ENCODE assay signal across 8 mouse cellular contexts in the genomic region with DNA sequence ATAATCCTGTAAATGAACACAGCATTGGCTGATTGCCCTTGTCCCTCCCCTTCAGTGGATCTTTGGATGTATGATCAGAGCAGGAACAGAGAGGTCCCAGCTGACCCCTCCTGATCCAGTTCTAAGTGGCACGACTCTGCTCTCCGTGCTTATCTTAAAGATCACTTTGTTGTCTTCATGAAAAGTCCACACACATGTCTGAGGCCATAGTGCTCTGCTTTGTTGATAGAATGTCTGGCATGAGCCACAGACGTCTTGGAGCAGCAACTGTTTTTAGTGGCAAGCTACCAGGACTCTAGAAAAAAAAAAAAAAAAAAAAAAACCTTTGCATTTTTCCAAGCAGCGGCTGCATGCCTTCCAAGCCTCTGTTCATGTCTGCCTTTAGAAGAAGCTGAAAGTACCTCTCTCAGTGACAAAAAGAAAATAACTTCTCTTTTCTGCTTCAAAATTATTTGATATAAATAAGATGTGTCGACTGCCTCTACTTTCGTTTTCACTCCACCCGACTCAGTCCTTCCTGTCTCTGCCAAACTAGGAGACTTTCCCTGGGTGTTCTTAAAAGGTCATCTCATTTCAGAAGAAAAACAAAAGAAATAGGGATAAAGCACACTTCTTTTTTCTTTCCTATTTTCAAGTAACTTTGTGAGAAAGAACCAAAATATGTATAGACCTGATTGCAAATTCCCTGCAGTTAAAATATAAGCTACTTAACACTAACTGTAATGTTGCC.
DNase-seq lines count a peak whose midpoint lies in the region; ATAC-seq and TF ChIP-seq lines count a peak whose summit lies in the region.

No protein-coding gene starts in this region.

- H3K36me3 ChIP-seq in embryonic facial prominence, embryonic 12.5 days = no peaks in the 10 kb centered on the region
- no peaks in the 10 kb centered on the region for H3K36me3 ChIP-seq in embryonic facial prominence, embryonic 10.5 days (replicated peaks)
- no peaks in the 10 kb centered on the region for H3K36me3 ChIP-seq in heart, postnatal 0 days (replicated peaks; ENCODE audit: control insufficient read depth, insufficient read depth, low read length)

- no peak overlapping the region for H3K9ac ChIP-seq in embryonic facial prominence, embryonic 12.5 days
- H3K9ac ChIP-seq in heart, postnatal 0 days (replicated peaks; ENCODE audit: low read depth, low read length) = peak overlapping the region; percentile 56

- peak overlapping the region; percentile 28; the same call in 1 of the 2 replicates for H3K4me2 ChIP-seq in embryonic facial prominence, embryonic 12.5 days (replicated peaks)
- peak overlapping the region; percentile 65 for H3K4me2 ChIP-seq in heart, postnatal 0 days (ENCODE audit: low read depth, low read length)

- ATAC-seq in embryonic facial prominence, embryonic 12.5 days (ENCODE audit: insufficient number of reproducible peaks, insufficient read depth, low FRiP score, low TSS enrichment) = no peak
- ATAC-seq in activated CD4-positive, CD25-positive, alpha-beta regulatory T cell, adult 4 months = peak; percentile 49
- ATAC-seq in heart, postnatal 0 days (ENCODE audit: insufficient read depth, low read depth) = peak; percentile 78

- 32% methylated on average over 7 of the region's 7 CpGs for WGBS in embryonic facial prominence, embryonic 12.5 days
- WGBS in embryonic facial prominence, embryonic 10.5 days = 57% methylated on average over 7 of the region's 7 CpGs
- WGBS in heart, postnatal 0 days = 1% methylated on average over 7 of the region's 7 CpGs

- DNase-seq in embryonic facial prominence, embryonic 10.5 days (ENCODE audit: low spot score) = no peak
- peak; percentile 54 for DNase-seq in heart, postnatal 0 days (ENCODE audit: low spot score)
- DNase-seq in layer of hippocampus, adult 9-10 months (ENCODE audit: low spot score) = peak; percentile 3
- peak; percentile 57 for DNase-seq in lung, postnatal 10 days
- DNase-seq in spleen, postnatal 4 days (ENCODE audit: low spot score in 2 of 2) = peak; percentile 19 to 69

- no peak for TF ChIP-seq POLR2A in cortical plate, adult 2 months (IDR thresholded peaks at IDR 0.05; ENCODE audit: extremely low read depth, insufficient read depth, low read length)

- H3K4me1 ChIP-seq in embryonic facial prominence, embryonic 12.5 days = peaks cover 4% of the 10 kb centered on the region; the same call in 1 of the 2 replicates
- H3K4me1 ChIP-seq in embryonic facial prominence, embryonic 10.5 days = no peaks in the 10 kb centered on the region
- no peaks in the 10 kb centered on the region for H3K4me1 ChIP-seq in cortical plate, adult 2 months (ENCODE audit: control insufficient read depth, insufficient read depth, low read length)
- H3K4me1 ChIP-seq in heart, postnatal 0 days (ENCODE audit: control insufficient read depth, insufficient read depth) = no peaks in the 10 kb centered on the region

- 0 out of 2 replicates have a peak overlapping the region, but pooled peaks have one; percentile 7 for H3K4me3 ChIP-seq in embryonic facial prominence, embryonic 12.5 days
- no peak overlapping the region for H3K4me3 ChIP-seq in embryonic facial prominence, embryonic 10.5 days
- H3K4me3 ChIP-seq in cortical plate, adult 2 months (ENCODE audit: insufficient read depth, low read length) = peak overlapping the region; percentile 35
- peak overlapping the region; percentile 56 for H3K4me3 ChIP-seq in heart, postnatal 0 days (ENCODE audit: low read depth, low read length)

- no peak for TF ChIP-seq EP300 in heart, postnatal 0 days (IDR thresholded peaks at IDR 0.05; ENCODE audit: low read depth)

- H3K9me3 ChIP-seq in embryonic facial prominence, embryonic 12.5 days = no peaks in the 10 kb centered on the region
- no peaks in the 10 kb centered on the region for H3K9me3 ChIP-seq in embryonic facial prominence, embryonic 10.5 days
- no peaks in the 10 kb centered on the region for H3K9me3 ChIP-seq in heart, postnatal 0 days (replicated peaks; ENCODE audit: control insufficient read depth, low read length)

- no peak for TF ChIP-seq CTCF in cortical plate, adult 2 months (IDR thresholded peaks at IDR 0.05; ENCODE audit: extremely low read depth, insufficient read depth, low read length)
- TF ChIP-seq CTCF in heart, postnatal 0 days (IDR thresholded peaks at IDR 0.05; ENCODE audit: low read depth) = no peak

- H3K27ac ChIP-seq in embryonic facial prominence, embryonic 12.5 days = peak overlapping the region; percentile 54; the same call in 1 of the 2 replicates
- no peak overlapping the region for H3K27ac ChIP-seq in embryonic facial prominence, embryonic 10.5 days (replicated peaks)
- H3K27ac ChIP-seq in cortical plate, adult 2 months (ENCODE audit: insufficient read depth, low read length) = no peak overlapping the region
- peak overlapping the region; percentile 84 for H3K27ac ChIP-seq in heart, postnatal 0 days (ENCODE audit: low read depth)

- no peaks in the 10 kb centered on the region for H3K27me3 ChIP-seq in embryonic facial prominence, embryonic 12.5 days
- no peaks in the 10 kb centered on the region for H3K27me3 ChIP-seq in embryonic facial prominence, embryonic 10.5 days (replicated peaks; ENCODE audit: low read depth, poor library complexity, severe bottlenecking)
- H3K27me3 ChIP-seq in heart, postnatal 0 days (ENCODE audit: control insufficient read depth, insufficient read depth, low read length) = no peaks in the 10 kb centered on the region

Comparison
In these comparisons a context has a peak if more than half of its experiments do, and no peak if none do; other contexts are left out.
1. H3K27ac ChIP-seq: peak in embryonic facial prominence, embryonic 12.5 days (single experiment) and heart, postnatal 0 days (single experiment); none in embryonic facial prominence, embryonic 10.5 days (single experiment) and cortical plate, adult 2 months (single experiment).